Mouse (Mus musculus) cerebellum, adult 2 months (tissue): ENCODE measurements around the gene Hist2h2ac. TPM values are rescaled to one million over a fixed set of nuclear protein-coding genes. Genes with fewer than 3 reads are reported as not detected.
"Not testable (repeated sequence)": the region's sequence is repeated elsewhere in the genome, so short reads cannot be mapped to it uniquely, and the experiment has no call there.

ENCODE experiments used
- DNase-seq, 2 experiments: peaks; one replicate each; pipeline ENCODE4 v3.0.0; 2021
- H3K27ac ChIP-seq: fragments of 200-500 bp; 2 replicates; pipeline ENCODE4 v1.5.1; 2012; ENCODE audit warnings: low read length, control low read depth, inconsistent platforms; ENCODE audit not compliant: insufficient read depth
- H3K27me3 ChIP-seq: fragments of 200-500 bp; 2 replicates; pipeline ENCODE4 v1.6.1; 2012; ENCODE audit warnings: inconsistent platforms, mild to moderate bottlenecking, low read length, moderate library complexity; ENCODE audit not compliant: control insufficient read depth, insufficient read depth
- H3K4me1 ChIP-seq: fragments of 200-500 bp; 2 replicates; pipeline ENCODE4 v1.6.1; 2011; ENCODE audit warnings: low read length; ENCODE audit not compliant: control insufficient read depth, insufficient read depth
- H3K4me3 ChIP-seq: fragments of 200-500 bp; replicated peaks from 2 replicates; pipeline ENCODE3; 2011; ENCODE audit warnings: mild to moderate bottlenecking, low read depth, low read length, control low read depth; ENCODE audit not compliant: insufficient read depth
- CTCF ChIP-seq: fragments of 200-500 bp; IDR thresholded peaks from 2 replicates; pipeline ENCODE4 v1.5.1; 2011; ENCODE audit warnings: low read depth, mild to moderate bottlenecking, control low read depth, low read length, moderate library complexity, borderline replicate concordance; ENCODE audit not compliant: insufficient read depth
- POLR2A ChIP-seq: fragments of 200-500 bp; IDR thresholded peaks from 2 replicates; pipeline ENCODE4 v1.6.1; 2011; ENCODE audit warnings: low read length, control low read depth, borderline replicate concordance; ENCODE audit not compliant: insufficient read depth
- WGBS: fragments of 180-500 bp; shearing (Covaris S2); methylation state at CpG from one replicate; pipeline ENCODE4 v1.1.7; 2018; 5-methylcytosine and 5-hydroxymethylcytosine counted together
- polyA plus RNA-seq: library from polyadenylated mRNA; depleted of rRNA; stranded (reverse); fragments of >200 nt; gene quantifications from 2 replicates; pipeline ENCODE4 v1.2.3, GENCODE M21; 2012

Hist2h2ac gene
- polyA plus RNA-seq, 1 experiment = 2.2 TPM

DNA sequence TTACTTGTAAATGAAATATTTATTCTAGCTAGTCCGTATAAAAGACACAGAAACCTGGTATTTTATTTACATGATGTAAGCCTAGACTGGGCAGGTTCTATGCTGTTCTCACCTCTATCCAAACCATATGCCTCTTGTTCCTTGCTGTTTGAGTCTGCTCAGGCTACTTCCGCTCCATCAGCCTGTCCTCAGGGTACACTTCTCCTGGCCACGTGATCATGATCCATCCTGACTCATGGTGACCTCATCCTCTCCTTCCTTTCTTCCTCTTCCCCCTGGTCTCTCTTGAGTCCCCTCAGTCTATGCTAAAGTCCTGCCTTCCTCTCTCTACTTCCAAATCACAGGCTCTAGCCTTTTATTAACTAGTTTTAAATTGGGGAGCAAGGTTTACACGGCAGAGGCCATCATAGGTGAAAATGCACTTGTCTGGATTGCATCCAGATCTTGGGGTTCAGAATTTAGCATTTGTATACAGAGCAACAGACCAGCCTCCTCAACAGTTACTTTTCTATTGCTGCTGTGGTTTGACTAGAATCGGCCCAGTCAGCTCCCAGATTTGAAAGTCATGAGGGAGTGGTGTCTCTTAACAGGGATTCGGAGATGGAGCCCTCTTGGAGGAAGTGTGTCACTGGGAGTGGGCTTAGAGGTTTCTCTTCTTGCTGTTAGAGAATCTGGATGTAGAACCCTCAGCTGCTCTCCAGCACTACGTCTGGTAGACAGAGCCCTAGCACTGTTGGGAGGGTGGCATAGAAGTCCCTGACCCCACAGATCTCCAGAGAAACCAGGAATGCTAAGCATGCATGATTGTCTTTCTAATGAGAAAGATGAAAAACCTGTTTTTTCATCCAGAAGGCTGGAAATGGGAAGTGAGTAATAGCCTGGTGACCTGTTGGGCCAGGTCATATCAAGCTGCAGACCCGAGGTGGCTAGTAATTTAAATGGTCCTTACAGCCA lies 6.3 kb upstream of the Hist2h2ac start:
- Histone ChIP-seq H3K27me3 (no peaks in the 10 kb centered on the region), H3K27ac (no peak overlapping the region), H3K4me1 (peaks cover 12% of the 10 kb centered on the region; the same call in 1 of the 2 replicates), H3K4me3 (no peak overlapping the region)
- no peak for TF ChIP-seq POLR2A
- TF ChIP-seq CTCF = no peak
- no peak for DNase-seq
- 71% methylated on average over 8 of the region's 8 CpGs for WGBS

GRCm38 (mm10) chr3:96225421-96225820 lies 4.7 kb upstream of the Hist2h2ac start:
- Histone ChIP-seq H3K27me3 (no peaks in the 10 kb centered on the region), H3K4me3 (no peak overlapping the region), H3K27ac (no peak overlapping the region), H3K4me1 (peaks cover 12% of the 10 kb centered on the region; the same call in 1 of the 2 replicates)
- WGBS = 24% methylated on average over 2 of the region's 2 CpGs
- TF ChIP-seq POLR2A (no peak), CTCF (no peak)
- DNase-seq = no peak

DNA sequence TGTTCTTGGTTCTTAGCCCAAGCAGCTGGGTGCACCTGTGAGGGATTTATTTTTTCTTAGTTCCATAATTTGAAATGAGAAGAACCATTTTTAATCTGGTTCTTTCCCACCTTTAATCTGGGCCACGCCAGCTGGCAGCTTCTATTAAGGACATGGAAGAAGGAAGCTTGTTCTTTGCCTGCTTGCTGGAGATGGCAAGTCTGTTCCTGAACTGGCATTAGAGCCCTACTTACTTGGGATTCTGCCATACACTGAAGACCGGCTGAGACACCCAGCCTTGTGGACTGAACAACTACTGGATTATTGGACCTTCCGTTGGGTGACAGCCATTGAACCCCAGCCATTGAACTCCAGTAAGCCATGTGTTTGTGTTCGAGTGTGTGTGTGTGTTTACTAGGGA lies 2.1 kb upstream of the Hist2h2ac start:
- no peak overlapping the region for H3K27ac ChIP-seq
- H3K4me3 ChIP-seq = no peak overlapping the region
- H3K4me1 ChIP-seq = peaks cover 12% of the 10 kb centered on the region; the same call in 1 of the 2 replicates
- peak in 1 of 2 experiments; percentile 32 for DNase-seq
- 37% methylated on average over 4 of the region's 4 CpGs for WGBS
- no peaks in the 10 kb centered on the region for H3K27me3 ChIP-seq
- no peak for TF ChIP-seq CTCF

DNA sequence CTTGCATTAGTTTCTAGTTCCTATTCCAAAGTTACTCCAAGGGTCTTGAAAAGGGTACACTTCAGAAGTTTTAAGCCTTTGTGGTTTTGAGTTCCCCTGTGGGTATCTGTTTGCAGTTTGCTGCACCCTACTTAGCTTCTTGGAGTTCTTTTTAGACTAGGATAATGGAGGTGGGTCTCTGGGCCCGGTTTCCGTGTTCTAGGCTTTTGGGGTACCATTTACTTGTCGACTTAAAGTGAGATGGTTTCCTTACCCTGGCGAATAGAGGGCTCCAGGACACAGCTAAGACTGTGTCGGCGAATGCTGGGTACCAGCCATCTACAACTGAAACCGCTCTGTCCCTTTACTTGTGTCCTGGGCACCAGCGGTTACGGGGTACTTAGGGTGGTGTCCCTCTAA lies 959 bp upstream of the Hist2h2ac start:
- peaks cover 12% of the 10 kb centered on the region; the same call in 1 of the 2 replicates for H3K4me1 ChIP-seq
- TF ChIP-seq POLR2A (no peak), CTCF (no peak)
- H3K4me3 ChIP-seq = peak overlapping the region; percentile 73
- WGBS = 6% methylated on average over 9 of the region's 9 CpGs
- DNase-seq = peak; percentile 25 to 48
- H3K27me3 ChIP-seq = no peaks in the 10 kb centered on the region
- H3K27ac ChIP-seq = peak overlapping the region; percentile 80

GRCm38 (mm10) chr3:96220131-96220764 lies 432 bp downstream of the Hist2h2ac start:
- not testable (repeated sequence) for DNase-seq, H3K4me1 ChIP-seq, H3K27me3 ChIP-seq
- Histone ChIP-seq H3K4me3 (peak overlapping the region; percentile 77), H3K27ac (peak overlapping the region; percentile 87)
- WGBS = under 1% methylated on average over 40 of the region's 47 CpGs

GRCm38 (mm10) chr3:96219661-96220130 lies 984 bp downstream of the Hist2h2ac start, which contains the start of the genes Bola1 and Hist2h2ab:
Gene Bola1, minus strand, starts transcription at chr3:96219709.
Gene Hist2h2ab, plus strand, starts transcription at chr3:96219865.
- under 1% methylated on average over 37 of the region's 37 CpGs for WGBS
- DNase-seq = peak; percentile 87 to 91
- Histone ChIP-seq H3K4me1 (peaks cover 4% of the 10 kb centered on the region; the same call in 1 of the 2 replicates), H3K27ac (peak within 1 kb of the TSS; percentile 99), H3K27me3 (no peaks in the 10 kb centered on the region), H3K4me3 (peak within 1 kb of the TSS; percentile 91)
- TF ChIP-seq POLR2A = peak; percentile 79; the same call in 1 of the 2 replicates
- TF ChIP-seq CTCF = no peak

GRCm38 (mm10) chr3:96219191-96219641 lies 1.5 kb downstream of the Hist2h2ac start:
- no peak for TF ChIP-seq POLR2A
- peak; percentile 44; the same call in 1 of the 2 replicates for TF ChIP-seq CTCF
- H3K27ac ChIP-seq = peak overlapping the region; percentile 99
- peak in 1 of 2 experiments; percentile 62 for DNase-seq
- H3K27me3 ChIP-seq = no peaks in the 10 kb centered on the region
- H3K4me1 ChIP-seq = peaks cover 4% of the 10 kb centered on the region; the same call in 1 of the 2 replicates
- WGBS = under 1% methylated on average over 12 of the region's 12 CpGs
- peak overlapping the region; percentile 91 for H3K4me3 ChIP-seq

GRCm38 (mm10) chr3:96209242-96209641 lies 11.4 kb downstream of the Hist2h2ac start:
- 17% methylated on average over 15 of the region's 15 CpGs for WGBS
- Histone ChIP-seq H3K4me3 (no peak overlapping the region), H3K27ac (no peak overlapping the region), H3K27me3 (no peaks in the 10 kb centered on the region), H3K4me1 (no peaks in the 10 kb centered on the region)
- DNase-seq = no peak
- TF ChIP-seq POLR2A = no peak
- TF ChIP-seq CTCF = peak; percentile 23; the same call in 1 of the 2 replicates
